Mouse (Mus musculus): Measurements from ENCODE around the gene Exoc2.
A peak's percentile ranks its signal among the peaks of the same experiment; 100 is the strongest.

Gene Exoc2

DNA sequence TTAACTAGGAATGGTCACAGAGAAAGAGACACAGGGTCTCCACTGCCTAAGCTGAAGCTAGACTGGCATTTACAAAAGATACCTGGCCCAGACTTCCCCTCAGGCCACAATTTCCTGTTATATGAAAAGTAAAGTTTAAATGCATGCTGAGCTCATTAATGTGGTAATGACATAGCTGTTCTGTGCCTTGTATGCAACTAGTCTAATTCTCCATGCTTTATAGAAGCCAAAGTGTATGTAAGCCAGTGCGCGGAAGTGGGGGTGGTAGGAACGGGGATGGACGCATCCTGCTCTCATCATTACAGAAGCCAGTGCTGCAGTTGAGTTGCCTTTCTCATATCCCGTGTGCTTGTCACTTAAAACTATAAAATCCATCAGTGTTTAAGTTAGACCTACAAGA lies 156.5 kb downstream of the Exoc2 start:
- no peak for DNase-seq

DNA sequence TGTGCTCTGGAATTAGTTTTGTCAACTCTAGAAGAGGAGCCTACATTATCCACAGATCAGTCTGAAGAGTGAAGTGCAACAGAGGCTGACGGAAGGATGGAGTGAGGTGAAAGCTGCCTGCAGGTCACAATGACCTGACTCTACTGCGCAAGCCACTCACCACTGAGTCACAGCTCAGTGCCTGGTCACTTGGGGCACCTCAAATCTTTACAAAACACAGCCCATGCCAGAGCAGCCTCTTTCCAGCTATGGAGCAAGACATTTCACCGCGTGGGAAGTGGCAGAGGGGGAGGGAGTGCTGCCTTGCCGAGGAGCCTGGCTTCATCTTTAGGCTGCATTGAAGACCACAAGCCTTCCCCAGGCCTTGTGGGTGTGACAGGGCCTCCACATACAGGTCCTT lies 159.6 kb downstream of the Exoc2 start:
- DNase-seq = no peak

DNA sequence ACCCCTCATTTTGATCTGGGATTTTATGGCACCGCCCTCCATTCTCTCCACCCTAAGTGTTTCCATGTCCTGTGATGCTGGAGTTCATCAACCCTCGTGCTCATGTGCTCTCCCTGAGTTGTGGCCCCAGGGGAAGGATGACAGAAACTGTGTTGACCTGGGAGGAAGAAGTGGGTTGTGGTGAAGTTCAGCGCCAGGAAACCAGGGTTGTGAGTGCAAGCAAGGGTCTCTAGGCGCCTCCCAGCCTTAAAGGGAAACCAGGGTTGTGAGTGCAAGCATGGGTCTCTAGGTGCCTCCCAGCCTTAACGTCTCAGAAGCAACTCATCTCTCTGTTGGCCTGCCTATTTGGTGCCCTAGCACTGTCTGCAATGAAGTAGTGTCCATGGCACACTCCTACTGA lies 160.4 kb downstream of the Exoc2 start:
- DNase-seq = no peak

DNA sequence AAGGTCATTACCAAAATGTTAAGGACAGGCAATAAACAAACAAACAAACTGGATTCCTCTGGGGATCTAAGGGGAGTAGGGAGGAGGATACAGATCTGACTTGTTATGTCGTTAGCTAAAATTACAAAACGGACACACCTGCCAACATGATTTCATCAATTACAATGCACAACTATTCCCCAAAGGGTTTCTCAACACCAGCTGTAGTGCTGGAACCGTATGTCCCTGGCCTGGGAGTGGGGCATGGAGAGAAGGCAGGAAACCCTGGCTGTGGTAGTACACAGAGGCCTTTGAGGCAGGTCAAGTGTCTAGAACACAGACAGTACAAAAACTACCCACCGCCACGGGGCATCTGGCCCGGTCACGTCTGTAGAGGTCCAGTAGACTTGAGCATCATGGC lies 164.7 kb downstream of the Exoc2 start:
- no peak for DNase-seq

DNA sequence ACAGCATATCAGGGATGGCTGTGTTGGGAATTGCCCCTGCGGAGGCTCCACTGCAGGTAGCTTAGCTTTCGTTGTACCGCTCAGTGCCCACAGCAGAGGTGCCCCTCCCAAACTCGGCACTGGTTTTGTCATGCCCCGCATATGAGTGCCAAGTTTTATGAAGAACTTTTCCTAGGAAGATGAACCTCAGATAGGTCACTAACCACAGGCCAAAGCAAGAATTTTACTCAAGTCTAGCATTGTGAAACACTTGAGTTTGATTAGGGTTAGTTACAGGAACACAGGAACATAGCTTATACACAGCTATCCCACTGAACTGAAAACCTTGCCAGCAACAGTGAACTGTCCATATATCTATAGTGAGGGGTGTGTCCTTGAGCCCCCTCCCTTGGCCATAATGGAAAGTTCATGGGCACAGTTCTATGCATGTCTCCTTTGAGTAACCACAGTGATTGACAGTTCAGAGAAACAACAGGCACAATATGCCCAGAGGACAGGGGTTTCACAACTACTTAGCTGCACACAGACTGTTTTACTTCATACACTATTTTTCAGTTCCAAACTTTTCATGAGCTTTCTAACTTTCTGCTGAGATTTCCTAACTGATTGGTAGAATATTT lies 171.4 kb downstream of the Exoc2 start:
- no peak for DNase-seq

DNA sequence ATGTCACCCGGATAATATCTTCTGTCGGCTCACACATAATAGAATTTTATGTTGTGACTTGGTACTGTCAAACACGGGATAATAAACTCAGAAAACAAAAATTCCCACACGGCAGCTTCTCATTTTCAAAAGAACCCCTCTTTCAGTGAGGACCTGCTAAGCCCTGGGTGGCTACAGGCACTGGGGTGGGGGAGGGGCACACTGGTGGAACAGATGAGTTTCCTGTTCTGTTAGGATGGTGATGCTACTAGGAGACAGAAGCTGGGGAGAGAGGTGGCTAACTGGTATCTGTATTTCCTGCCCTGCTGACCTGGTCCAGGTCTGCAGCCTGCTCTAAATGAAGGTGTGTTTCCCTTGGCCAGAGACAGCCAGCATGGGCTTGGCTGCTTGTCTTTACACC lies 172.0 kb downstream of the Exoc2 start:
- no peak for DNase-seq

DNA sequence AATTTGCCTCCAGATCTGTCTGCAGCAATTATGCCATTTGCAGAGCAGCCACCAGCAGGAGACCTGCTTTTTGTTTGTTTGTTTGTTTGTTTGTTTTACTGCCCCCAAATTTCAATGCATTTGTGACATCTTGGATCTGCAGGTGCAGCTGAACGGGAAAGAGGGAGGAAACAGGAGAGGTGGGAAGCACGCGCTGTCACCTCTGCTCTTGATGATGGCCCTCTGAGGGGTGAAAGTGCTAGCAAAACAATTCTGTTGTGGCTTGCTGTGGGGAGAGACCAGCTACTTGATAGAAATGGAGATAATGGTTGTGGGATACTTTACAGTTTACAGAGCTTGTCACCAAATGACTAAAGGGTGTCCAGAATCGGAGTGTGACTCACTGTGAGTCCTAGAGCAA lies 177.9 kb downstream of the Exoc2 start:
- DNase-seq = no peak

DNA sequence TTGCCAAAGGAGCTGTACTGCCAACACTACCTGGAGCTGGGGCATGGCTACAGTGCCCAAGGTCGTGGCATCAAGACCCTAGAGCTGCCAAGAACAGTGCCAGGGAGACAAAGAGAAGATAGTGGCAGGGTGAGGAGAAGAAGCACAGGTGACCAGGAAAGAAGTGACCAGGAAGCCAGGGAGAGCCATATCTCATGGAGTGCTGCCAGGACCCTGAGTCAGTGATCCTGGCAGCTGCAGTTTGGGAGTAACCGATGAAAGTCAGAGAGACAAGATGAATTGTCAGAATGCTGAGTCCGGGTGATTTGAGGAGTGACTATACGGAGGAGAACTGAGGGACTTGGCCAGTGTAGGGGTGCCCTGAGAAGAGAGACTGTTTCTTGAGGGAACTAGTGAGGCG lies 180.3 kb downstream of the Exoc2 start:
- no peak for DNase-seq

DNA sequence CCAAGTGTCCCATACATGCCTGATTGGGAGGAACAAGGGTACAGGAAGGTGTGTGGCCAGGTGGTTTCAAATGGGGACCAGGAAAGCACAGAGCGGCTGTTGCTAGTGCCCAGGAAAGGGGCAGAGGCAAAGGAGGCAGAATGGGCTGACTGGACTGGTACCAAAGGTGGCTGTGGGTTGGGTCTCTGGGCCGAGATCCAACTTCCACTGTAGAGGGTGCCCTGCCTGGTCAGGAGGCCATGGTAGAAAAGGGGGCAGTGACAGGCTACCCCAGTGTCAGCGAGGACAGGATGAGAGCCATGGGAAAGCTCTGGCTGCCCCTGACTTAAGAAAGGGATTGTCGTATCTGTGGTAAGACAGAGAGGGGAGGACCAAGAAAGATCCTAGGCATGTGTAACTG lies 180.7 kb downstream of the Exoc2 start:
- no peak for DNase-seq

DNA sequence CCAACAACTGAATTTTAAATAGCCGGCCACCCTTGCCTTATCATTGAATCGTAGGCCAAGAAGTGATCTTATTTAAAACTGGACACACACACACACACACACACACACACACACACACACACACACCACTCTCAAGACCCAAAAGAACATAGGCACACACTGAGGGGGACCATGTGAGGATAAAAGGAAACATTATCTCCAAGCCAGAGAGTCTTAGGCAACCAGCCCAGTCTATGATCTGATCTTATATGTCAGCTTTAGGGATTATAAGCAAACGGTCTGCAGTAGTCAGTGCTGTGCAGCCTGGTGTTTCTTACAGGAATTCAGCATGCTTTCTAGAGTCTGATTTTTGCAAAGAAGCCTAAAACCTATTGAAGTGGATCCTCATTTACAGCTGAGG lies 181.2 kb downstream of the Exoc2 start:
- DNase-seq = no peak

DNA sequence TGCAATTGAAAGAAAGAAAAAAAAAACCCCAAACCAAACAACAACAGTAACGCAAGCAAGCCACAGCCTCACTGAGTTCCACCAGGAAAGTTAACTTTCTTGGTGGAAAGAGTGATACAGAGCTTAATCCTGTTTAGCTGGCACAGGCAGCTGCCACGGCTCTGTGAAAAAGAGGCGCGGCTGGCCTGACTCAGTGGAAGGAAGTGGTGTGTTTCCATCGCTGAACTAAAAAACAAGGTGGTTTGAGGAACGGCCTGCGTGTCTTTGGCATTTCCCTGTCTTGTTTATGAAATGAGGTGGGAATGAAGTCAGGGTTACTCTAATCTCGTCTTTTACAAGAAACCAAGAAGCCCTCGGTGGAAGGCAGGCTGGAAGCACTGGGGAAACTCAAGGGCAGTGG lies 181.6 kb downstream of the Exoc2 start:
- DNase-seq = peak; percentile 37 to 50

DNA sequence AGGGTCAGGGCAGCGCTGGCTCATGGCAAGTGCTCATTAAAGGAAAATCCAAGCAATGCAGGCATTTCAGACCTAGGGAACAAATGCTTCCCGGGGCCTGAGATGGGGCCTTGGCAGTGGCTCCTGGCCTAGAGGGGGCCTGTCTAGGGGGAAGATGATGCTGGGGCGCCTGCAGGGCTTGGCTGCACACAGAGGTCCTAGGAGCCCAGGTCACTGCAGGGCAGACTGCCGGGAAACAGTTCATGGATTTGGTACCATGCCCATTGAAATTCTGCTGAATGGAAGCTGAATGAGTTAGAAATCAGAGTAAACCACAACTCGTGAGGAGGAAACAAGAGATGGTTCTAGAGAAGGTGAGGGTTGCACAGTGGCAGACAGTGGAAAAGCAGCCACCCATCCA lies 183.9 kb downstream of the Exoc2 start:
- no peak for DNase-seq

DNA sequence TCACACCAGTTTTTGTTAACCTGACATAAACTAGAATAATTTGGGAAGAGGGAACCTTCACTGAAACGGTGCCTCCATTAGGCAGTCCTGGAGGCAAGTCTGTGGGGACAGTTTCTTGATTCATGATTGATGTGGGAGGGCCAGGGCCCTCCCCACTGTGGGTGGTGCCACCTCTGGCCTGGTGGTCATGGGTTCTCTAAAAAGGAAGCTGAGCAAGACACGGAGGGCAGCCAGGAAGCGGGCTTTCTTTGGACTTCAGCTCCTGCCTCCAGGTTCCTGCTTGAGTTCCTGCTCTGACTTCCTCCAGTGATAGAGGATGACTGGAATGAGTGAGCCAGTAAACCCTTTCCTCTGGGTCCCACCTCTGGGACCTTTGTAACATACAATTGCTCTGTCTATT lies 185.5 kb downstream of the Exoc2 start:
- no peak for DNase-seq

DNA sequence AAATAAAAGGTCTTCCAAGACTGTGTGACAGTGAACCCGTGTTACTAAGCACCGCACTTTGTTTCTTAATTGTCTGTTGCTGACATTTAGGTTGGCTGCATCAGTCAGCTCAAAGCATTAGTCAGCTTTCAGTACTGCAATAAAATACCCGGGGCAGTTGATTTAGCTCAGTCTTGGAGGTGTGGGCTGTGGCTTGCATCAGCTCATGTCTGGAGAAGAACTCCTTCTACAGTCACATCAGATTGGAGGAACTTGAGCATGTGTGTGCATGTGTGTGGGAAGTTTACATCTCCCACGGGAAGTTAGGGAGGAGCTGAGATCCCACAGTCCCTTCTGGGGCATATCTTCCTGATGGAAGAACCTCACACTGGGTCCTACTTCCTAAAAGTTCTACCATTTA lies 185.9 kb downstream of the Exoc2 start:
- no peak for DNase-seq

DNA sequence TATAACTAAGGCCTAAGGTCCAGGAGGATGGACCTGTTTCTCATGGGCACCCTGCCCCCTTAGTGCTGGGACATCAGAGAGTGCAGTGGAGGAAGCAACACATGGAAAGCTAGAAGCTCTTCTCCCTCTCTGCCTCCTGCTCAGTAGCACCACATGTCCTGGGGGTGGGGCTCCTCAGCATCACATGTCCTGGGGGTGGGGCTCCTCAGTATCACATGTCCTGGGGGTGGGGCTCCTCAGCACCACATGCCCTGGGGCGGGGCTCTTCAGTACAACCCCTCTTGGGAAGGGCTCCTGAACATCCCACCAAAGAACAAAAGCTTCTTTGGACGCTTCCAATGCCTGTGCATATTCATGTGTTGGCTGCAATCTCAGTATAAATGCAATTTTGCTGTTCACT lies 186.3 kb downstream of the Exoc2 start:
- no peak for DNase-seq

DNA sequence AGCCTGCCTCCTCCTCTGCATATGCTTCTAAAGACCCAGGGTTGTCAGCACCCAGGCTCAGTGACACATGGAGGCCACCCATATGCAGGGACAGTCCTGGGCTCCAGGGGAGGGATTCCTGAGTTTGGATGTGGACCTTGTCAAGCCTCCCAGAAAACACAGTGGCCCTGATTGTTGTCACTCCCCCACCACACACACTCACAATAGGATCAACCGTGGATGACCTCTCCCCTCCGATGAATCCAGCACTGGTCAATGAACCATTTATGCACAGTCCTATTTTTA lies 186.9 kb downstream of the Exoc2 start:
- no peak for DNase-seq

DNA sequence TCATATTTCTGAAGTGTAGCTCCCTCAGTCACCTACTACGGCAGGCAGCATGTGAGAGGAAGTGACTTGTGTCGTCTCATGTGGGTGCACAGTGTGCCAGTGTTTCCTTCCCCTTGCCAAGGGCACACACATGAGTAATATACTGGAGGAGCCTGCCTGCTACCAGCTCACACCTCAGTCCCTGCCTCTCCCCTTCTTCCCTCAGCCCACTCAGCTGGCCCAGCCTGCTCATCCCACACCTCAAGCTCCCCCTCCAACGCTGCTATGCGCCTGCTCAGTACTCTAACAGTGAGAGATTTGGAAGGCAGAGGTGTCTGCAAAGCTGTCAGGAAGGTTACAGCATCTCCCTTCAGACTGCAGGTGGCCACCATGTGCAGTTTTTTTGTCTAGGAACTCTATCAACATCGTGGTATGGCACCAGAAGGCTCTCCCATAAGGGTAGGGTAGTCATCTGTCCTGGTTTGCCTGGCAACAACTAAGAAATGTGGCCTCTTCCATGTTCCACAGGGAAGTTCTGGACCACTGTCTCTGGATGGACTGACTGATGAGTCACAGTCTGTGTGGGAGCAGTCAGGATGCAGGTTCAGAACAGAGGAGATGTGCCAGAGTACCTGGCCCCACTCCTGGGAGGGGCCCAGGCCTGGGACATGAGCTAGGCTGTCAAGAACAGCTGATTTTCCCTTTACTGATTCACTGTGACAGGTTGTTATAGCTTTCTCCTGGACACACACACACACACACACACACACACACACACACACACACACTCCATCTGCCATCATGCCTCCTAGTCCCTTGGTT lies 187.5 kb downstream of the Exoc2 start:
- DNase-seq = peak; percentile 53 to 61

DNA sequence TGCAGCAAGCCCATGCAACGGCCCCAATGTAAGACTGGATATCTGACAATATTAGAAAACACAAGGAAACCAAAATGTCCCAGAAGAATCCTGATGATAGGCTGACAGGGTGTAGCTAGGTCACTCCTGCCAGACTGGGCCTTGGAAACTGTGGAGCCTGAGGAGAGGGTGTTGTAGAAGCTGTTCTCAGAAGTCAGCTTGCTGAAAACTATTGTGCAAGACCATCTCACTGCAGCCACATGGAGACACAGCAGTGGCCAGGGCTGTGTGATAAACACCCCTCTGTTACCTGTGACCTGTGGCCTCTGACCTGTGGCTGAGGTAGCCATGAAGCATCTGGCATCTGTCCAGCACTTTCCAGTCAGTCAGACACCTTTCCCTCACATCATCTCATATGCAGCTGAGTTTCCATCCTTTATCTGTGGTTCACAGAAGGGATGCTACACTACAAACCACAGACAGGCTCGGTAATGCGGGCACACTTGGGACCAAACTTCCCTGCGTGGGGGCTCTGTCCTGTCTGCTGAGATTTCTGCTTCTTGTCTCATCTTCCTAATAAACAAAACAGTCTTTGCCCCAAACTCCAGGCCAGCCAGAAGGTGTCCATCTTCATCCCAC lies 188.4 kb downstream of the Exoc2 start:
- DNase-seq = no peak

DNA sequence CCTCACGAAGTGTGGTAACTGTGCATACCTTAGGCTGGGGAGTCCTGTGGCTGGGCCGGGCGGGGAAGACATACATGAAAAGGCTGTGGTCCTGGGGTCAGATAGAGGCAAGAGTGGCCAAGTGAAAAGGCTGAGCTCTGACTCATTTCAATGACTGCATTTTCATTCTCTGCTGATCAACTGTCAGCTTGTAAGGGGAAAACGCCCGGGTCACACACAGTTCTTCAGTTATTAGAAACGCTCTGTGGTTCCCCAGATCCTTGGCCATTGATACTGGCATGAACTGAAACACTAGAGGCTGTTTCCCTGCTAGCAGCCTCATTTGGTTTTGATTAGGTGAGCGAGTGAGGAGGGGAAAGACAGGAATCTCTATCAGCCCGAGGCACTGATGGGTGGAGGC lies 191.5 kb downstream of the Exoc2 start:
- DNase-seq = no peak

DNA sequence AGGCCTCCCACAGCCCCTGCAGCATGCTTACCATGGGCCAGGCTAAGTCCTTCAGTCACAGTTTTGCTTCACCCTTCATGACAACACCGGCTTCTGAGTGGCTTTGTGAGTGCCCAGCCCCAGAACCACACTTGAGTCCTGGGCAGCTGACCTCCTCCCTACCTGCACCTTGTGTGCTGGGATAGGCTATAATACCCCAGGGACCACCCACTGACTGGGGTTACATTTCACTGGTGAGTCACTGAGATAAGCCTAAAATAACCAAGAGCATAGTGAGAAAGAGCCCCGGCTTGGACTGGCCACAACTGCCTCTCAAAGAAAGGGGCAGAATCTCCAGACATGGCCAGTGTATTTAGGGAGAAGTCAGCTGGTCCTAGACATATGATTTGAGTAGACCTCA lies 192.0 kb downstream of the Exoc2 start:
- DNase-seq = no peak

DNA sequence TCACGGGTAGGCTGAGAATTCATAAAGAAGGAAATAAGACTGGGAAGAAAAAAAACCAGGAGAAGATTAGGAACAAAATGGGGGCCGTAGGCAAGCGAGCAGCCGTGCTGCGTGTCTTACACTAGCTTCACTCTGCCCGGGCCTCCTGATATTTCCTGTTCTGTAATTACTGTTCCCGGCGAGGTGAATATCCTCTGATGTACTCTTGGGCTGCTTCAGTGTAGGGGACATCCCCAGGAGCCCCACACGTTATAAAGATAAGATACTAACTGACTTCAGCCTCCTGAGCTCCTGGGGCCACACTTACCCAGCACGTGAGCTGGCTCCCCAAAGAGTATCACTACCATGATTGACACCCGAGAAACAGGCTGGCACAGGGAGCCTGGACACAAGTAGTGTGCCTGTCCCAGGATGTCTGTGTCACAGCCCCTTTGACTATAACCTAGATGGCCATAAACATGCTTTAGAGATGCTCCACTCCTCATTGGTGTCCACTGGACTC lies 196.2 kb downstream of the Exoc2 start:
- no peak for DNase-seq

DNA sequence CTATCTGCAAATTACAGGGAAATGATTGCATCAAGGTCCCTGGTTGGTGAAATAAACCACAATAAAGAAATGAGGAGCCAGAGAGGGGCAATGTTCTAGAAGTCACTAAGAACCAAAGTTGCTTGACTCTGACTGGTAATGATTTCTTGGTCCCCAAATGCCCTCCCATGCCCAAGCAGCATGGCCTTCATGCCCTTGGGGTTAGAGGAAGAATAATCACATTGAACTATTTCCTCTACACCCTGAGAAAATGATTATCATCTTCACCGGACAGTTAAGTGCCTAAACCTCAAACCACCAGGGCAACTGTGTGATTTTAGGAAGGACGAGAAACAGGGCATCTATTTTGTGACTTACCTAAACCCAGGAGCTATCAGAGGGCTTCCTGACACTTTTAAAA lies 197.9 kb downstream of the Exoc2 start:
- DNase-seq = no peak

DNA sequence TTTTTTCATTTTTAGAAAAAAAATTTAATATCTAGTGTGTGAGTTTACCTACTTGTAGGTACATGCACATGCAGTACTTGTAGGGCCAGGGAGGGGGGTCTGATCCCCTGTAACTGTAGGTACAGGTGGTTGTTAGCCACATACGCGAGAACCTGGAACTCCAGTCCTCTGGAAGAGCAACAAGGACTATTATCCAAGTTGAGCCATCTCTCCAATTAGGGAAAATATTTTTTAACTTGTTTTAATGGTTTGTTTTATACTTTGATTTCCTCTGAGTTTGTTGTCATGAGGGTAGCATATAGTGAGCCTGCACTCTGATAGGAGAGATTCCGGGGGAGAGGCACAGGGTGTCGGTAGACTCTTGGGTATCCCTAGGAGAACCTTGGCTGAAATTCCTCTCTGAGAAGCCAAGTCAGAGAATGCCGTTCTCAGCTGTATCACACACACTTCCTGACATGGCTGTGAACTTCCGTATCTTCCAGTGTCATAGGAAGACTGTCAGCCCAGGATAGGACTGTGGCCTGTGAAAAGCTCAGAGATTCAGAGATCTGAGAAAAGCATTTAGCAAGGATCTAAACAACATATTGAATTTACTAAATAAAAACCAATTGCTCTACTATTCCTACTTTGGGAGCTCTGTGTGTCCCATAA lies 206.3 kb downstream of the Exoc2 start:
- DNase-seq = no peak
